Mouse (Mus musculus) embryonic facial prominence, embryonic 15.5 days (tissue): ENCODE data around the gene Ifngr2. TPM values are rescaled to one million over a fixed set of nuclear protein-coding genes. Genes with fewer than 3 reads are reported as not detected.
"Not testable (repeated sequence)": the region's sequence is repeated elsewhere in the genome, so short reads cannot be mapped to it uniquely, and the experiment has no call there.

Experiments used
- ATAC-seq: fragments of 200-750 bp; cut with Nextera tagmentation; 2 replicates; pipeline ENCODE4 v1.8.0; 2017; ENCODE audit warnings: low read depth, moderate TSS enrichment; ENCODE audit not compliant: insufficient number of reproducible peaks, low FRiP score, low TSS enrichment
- H3K27ac ChIP-seq: fragments of 300-500 bp; sonication (generic); replicated peaks from 2 replicates; pipeline ENCODE4 v1.5.1; 2015; ENCODE audit warnings: mild to moderate bottlenecking, inconsistent platforms
- H3K27me3 ChIP-seq: fragments of 300-500 bp; sonication (generic); 2 replicates; pipeline ENCODE4 v1.6.1; 2015; ENCODE audit warnings: inconsistent platforms
- H3K36me3 ChIP-seq: fragments of 300-500 bp; sonication (generic); 2 replicates; pipeline ENCODE4 v1.6.1; 2015; ENCODE audit warnings: mild to moderate bottlenecking, inconsistent platforms
- H3K4me1 ChIP-seq: fragments of 300-500 bp; sonication (generic); 2 replicates; pipeline ENCODE4 v1.6.1; 2015; ENCODE audit warnings: inconsistent platforms
- H3K4me2 ChIP-seq: fragments of 300-500 bp; sonication (generic); replicated peaks from 2 replicates; pipeline ENCODE4 v1.6.1; 2015; ENCODE audit warnings: mild to moderate bottlenecking, inconsistent platforms
- H3K4me3 ChIP-seq: fragments of 300-500 bp; sonication (generic); replicated peaks from 2 replicates; pipeline ENCODE4 v1.5.1; 2015; ENCODE audit warnings: mild to moderate bottlenecking, inconsistent platforms
- H3K9ac ChIP-seq: fragments of 300-500 bp; sonication (generic); 2 replicates; pipeline ENCODE4 v1.6.1; 2015; ENCODE audit warnings: inconsistent platforms
- H3K9me3 ChIP-seq: fragments of 300-500 bp; sonication (generic); replicated peaks from 2 replicates; pipeline ENCODE4 v1.6.1; 2016; ENCODE audit warnings: inconsistent platforms
- WGBS: fragments of 180-500 bp; shearing (Covaris S2); methylation state at CpG from one replicate; pipeline ENCODE4 v1.1.7; 2015; 5-methylcytosine and 5-hydroxymethylcytosine counted together
- polyA plus RNA-seq: library from polyadenylated mRNA; unstranded; fragments of >200 nt; fragmentation: Nextera tagmentation; extraction: Ambion mirVana; gene quantifications from 2 replicates; pipeline ENCODE4 v1.2.1, GENCODE M21; 2015

Ifngr2 gene
- polyA plus RNA-seq, 1 experiment from 2014 or later: 58.8 TPM

DNA sequence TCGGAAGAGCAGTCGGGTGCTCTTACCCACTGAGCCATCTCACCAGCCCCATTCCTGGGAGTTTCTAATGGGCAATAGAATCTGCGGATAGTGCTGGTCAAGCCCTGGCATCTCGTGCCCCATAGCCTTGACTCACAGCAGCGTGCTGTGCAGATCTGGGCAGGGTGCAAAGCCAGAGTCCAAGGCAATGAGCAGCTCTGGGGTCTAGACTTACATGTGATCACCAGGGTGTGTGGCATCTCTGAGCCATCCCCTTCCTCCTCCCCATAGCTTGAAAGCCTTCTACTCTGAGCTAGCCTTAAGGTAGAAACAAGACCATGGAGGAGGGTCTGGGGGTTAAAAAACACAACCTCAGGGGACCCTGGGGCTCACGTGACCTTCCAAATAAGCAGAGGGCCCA is 20.6 kb upstream of the Ifngr2 start:
- no peaks in the 10 kb centered on the region for H3K9me3 ChIP-seq
- H3K4me1 ChIP-seq: no peaks in the 10 kb centered on the region
- H3K9ac ChIP-seq: no peak overlapping the region
- H3K27me3 ChIP-seq: no peaks in the 10 kb centered on the region
- no peak overlapping the region for H3K4me3 ChIP-seq
- no peak for ATAC-seq
- H3K4me2 ChIP-seq: no peak overlapping the region
- WGBS: 94% methylated on average over 6 of the region's 6 CpGs
- no peaks in the 10 kb centered on the region for H3K36me3 ChIP-seq
- no peak overlapping the region for H3K27ac ChIP-seq

DNA sequence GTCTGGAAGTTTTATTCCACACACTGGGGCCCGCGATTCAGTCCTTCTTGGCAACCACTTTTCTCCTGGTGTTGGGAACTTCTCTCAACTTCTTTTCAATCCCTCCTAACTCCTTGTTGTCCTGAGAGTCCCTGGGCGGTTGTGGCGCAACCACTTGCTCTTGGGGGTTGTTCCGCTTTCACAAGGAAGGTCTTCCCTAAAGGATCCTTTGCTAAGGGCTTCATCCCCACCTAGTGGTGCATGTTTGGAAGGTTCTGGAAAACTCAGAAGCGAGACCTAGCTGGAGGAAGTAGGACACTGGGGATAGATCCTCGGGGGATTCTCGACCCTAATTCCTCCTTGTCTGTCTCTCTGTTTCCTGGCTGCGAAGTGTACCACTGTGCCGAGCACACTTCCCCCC is 19.8 kb upstream of the Ifngr2 start:
- ATAC-seq: no peak
- 69% methylated on average over 10 of the region's 10 CpGs for WGBS
- H3K27ac ChIP-seq: no peak overlapping the region
- no peaks in the 10 kb centered on the region for H3K9me3 ChIP-seq
- H3K27me3 ChIP-seq: no peaks in the 10 kb centered on the region
- H3K4me1 ChIP-seq: no peaks in the 10 kb centered on the region
- H3K36me3 ChIP-seq: no peaks in the 10 kb centered on the region
- no peak overlapping the region for H3K4me3 ChIP-seq
- H3K4me2 ChIP-seq: no peak overlapping the region
- H3K9ac ChIP-seq: no peak overlapping the region

GRCm38 (mm10) chr16:91527500-91527899 is 19.4 kb upstream of the Ifngr2 start:
- Histone ChIP-seq H3K9ac (no peak overlapping the region), H3K9me3 (no peaks in the 10 kb centered on the region), H3K4me1 (no peaks in the 10 kb centered on the region), H3K27ac (no peak overlapping the region), H3K4me2 (no peak overlapping the region), H3K4me3 (no peak overlapping the region), H3K27me3 (no peaks in the 10 kb centered on the region), H3K36me3 (no peaks in the 10 kb centered on the region)
- WGBS: 56% methylated on average over 5 of the region's 5 CpGs
- no peak for ATAC-seq

DNA sequence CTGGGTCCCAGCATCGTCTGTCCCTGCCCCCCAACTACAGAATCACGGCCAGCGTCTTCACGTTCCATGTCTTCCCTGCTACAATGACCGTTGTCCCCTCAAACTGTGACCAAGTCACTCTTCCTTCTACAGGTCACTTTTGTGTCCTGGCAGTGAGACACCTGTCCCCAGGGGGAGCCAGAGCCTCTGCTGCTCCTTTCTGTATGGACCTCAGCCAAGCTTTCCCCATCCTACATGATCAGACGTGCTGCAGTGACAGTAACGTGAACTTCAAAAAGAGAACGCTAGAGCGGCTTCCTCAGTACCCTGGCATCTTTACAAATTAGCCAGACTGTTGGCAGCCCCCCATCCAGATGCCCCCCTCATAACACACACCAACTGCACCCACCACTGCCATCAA is 18.3 kb upstream of the Ifngr2 start:
- H3K27ac ChIP-seq: no peak overlapping the region
- WGBS: 70% methylated on average over 9 of the region's 9 CpGs

GRCm38 (mm10) chr16:91530830-91531229 is 16.0 kb upstream of the Ifngr2 start:
- H3K27ac ChIP-seq, H3K9me3 ChIP-seq, ATAC-seq, H3K27me3 ChIP-seq, H3K4me1 ChIP-seq, H3K4me3 ChIP-seq, H3K36me3 ChIP-seq, H3K4me2 ChIP-seq, H3K9ac ChIP-seq: not testable (repeated sequence)
- 74% methylated on average over 4 of the region's 4 CpGs for WGBS

More for the DNA sequence above, 18.3 kb upstream of the Ifngr2 start:
- Histone ChIP-seq H3K4me3 (no peak overlapping the region), H3K4me1 (no peaks in the 10 kb centered on the region), H3K36me3 (no peaks in the 10 kb centered on the region), H3K9ac (no peak overlapping the region), H3K9me3 (no peaks in the 10 kb centered on the region), H3K4me2 (no peak overlapping the region), H3K27me3 (no peaks in the 10 kb centered on the region)
- no peak for ATAC-seq

GRCm38 (mm10) chr16:91531856-91532255 is 15.0 kb upstream of the Ifngr2 start:
- Histone ChIP-seq H3K4me3 (no peak overlapping the region), H3K27me3 (no peaks in the 10 kb centered on the region), H3K4me1 (no peaks in the 10 kb centered on the region), H3K4me2 (no peak overlapping the region), H3K9ac (no peak overlapping the region), H3K27ac (no peak overlapping the region), H3K36me3 (no peaks in the 10 kb centered on the region), H3K9me3 (no peaks in the 10 kb centered on the region)
- ATAC-seq: no peak
- 70% methylated on average over 6 of the region's 6 CpGs for WGBS

DNA sequence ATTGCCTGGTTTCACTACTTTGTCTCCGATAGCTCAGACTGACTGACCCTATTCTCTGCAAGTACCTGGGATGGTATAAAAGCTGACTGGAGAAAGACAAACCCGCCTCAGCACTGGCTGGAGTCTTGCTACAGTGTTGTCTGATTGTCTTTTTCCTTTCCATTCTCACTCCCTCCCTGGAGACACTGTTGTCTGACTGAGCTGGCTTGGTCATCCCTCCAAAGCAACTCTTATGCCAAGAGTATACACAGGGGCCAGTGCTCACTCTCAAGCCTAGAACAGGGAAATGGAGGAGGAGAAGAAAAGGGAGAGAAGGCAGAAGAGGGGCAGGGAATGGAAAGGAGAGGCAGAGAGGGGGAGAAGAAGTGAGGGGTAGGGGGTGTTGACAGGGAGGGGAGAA is 14.4 kb upstream of the Ifngr2 start:
- Histone ChIP-seq H3K4me3 (no peak overlapping the region), H3K9ac (no peak overlapping the region), H3K9me3 (no peaks in the 10 kb centered on the region), H3K4me1 (no peaks in the 10 kb centered on the region), H3K36me3 (no peaks in the 10 kb centered on the region), H3K4me2 (no peak overlapping the region), H3K27me3 (no peaks in the 10 kb centered on the region), H3K27ac (no peak overlapping the region)
- ATAC-seq: no peak
- 57% methylated on average over 2 of the region's 2 CpGs for WGBS

- ATAC-seq: no peak
- H3K4me1 ChIP-seq: no peaks in the 10 kb centered on the region
- WGBS: 64% methylated on average over 23 of the region's 23 CpGs
- no peak overlapping the region for H3K9ac ChIP-seq
- no peak overlapping the region for H3K27ac ChIP-seq
- no peaks in the 10 kb centered on the region for H3K9me3 ChIP-seq
- no peaks in the 10 kb centered on the region for H3K27me3 ChIP-seq
- H3K4me2 ChIP-seq: no peak overlapping the region
- no peaks in the 10 kb centered on the region for H3K36me3 ChIP-seq
- H3K4me3 ChIP-seq: no peak overlapping the region
These were observed 13.5 kb upstream of the Ifngr2 start for GRCm38 (mm10) chr16:91533097-91534001.

- ATAC-seq: no peak
- Histone ChIP-seq H3K4me2 (no peak overlapping the region), H3K27ac (no peak overlapping the region), H3K27me3 (no peaks in the 10 kb centered on the region), H3K4me1 (no peaks in the 10 kb centered on the region), H3K4me3 (no peak overlapping the region), H3K9me3 (no peaks in the 10 kb centered on the region), H3K9ac (no peak overlapping the region), H3K36me3 (no peaks in the 10 kb centered on the region)
- 49% methylated on average over 13 of the region's 13 CpGs for WGBS
These were observed 12.4 kb upstream of the Ifngr2 start for GRCm38 (mm10) chr16:91534477-91534876.

GRCm38 (mm10) chr16:91534888-91535287 is 12.0 kb upstream of the Ifngr2 start:
- H3K27ac ChIP-seq: no peak overlapping the region
- H3K36me3 ChIP-seq: no peaks in the 10 kb centered on the region
- no peaks in the 10 kb centered on the region for H3K4me1 ChIP-seq
- no peak overlapping the region for H3K4me2 ChIP-seq
- H3K9ac ChIP-seq: no peak overlapping the region
- H3K27me3 ChIP-seq: no peaks in the 10 kb centered on the region
- whole genome bisulfite sequencing: 75% methylated on average over 6 of the region's 6 CpGs
- no peak for ATAC-seq
- H3K9me3 ChIP-seq: no peaks in the 10 kb centered on the region
- no peak overlapping the region for H3K4me3 ChIP-seq

DNA sequence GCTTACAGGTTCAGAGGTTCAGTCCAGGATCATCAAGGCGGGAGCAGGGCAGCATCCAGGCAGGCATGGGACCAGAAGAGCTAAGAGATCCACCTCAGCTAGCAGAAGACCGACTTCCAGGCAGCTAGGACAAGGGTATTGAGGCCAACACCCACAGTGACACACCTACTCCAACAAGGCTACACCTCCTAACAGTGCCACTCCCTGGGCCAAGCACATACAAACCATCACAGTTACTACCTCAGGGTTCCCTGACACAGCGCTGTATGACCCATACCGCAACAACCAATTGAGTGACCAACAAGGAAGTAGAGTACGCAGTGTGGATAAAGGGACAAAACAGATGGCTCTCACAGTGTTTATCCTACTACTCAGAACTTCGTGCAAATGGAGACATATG is 10.5 kb upstream of the Ifngr2 start:
- WGBS: 78% methylated on average over 6 of the region's 6 CpGs
- no peak overlapping the region for H3K4me2 ChIP-seq

DNA sequence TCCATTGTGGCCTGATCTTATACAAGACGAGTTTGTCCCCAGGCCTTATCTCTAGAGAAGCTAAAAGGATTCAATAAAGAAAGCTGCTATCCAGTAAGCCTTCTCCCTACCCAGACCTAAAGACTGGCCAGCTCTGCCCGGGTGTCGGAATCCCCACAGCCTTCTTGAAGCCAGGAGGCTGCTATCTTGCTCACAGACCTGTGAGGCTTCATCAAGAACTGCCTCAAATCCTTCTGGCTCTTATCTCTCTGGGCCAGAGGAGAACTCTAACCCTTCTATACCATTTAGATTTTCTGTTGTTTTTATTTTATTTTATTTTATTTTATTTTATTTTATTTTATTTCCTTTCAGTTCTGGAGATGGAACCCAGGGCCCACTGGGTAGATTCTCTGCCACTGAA is 9.8 kb upstream of the Ifngr2 start:
- Histone ChIP-seq H3K9me3 (no peaks in the 10 kb centered on the region), H3K4me3 (no peak overlapping the region), H3K27me3 (no peaks in the 10 kb centered on the region), H3K36me3 (no peaks in the 10 kb centered on the region), H3K4me1 (0 out of 2 replicates have a peak, but pooled peaks cover 6% of the 10 kb centered on the region), H3K4me2 (no peak overlapping the region), H3K9ac (no peak overlapping the region), H3K27ac (no peak overlapping the region)
- no peak for ATAC-seq
- 79% methylated on average over 3 of the region's 3 CpGs for WGBS

More for the DNA sequence above, 10.5 kb upstream of the Ifngr2 start:
- H3K27me3 ChIP-seq: no peaks in the 10 kb centered on the region
- no peaks in the 10 kb centered on the region for H3K9me3 ChIP-seq
- 0 out of 2 replicates have a peak, but pooled peaks cover under 1% of the 10 kb centered on the region for H3K4me1 ChIP-seq
- ATAC-seq: no peak
- H3K27ac ChIP-seq: no peak overlapping the region
- H3K9ac ChIP-seq: no peak overlapping the region
- H3K4me3 ChIP-seq: no peak overlapping the region
- H3K36me3 ChIP-seq: no peaks in the 10 kb centered on the region
